Mouse (Mus musculus): ENCODE measurements around the gene Cd2. TPM values are rescaled to one million over a fixed set of nuclear protein-coding genes. Genes with fewer than 3 reads are reported as not detected.

Gene Cd2
- polyA plus RNA-seq, 1 experiment from 2014 or later: not detected

- Histone ChIP-seq H3K27me3 (no peaks in the 10 kb centered on the region), H3K9me3 (no peaks in the 10 kb centered on the region), H3K9ac (no peak overlapping the region), H3K27ac (no peak overlapping the region), H3K36me3 (no peaks in the 10 kb centered on the region), H3K4me2 (no peak overlapping the region), H3K4me3 (no peak overlapping the region), H3K4me1 (peaks cover 12% of the 10 kb centered on the region)
- no peak for ATAC-seq (ENCODE audit: insufficient number of reproducible peaks, low FRiP score, low TSS enrichment, low read depth)
- WGBS: 42% methylated on average over 15 of the region's 15 CpGs
Measured at GRCm38 (mm10) chr3:101236261-101236660, 51.5 kb downstream of the Cd2 start.

DNA sequence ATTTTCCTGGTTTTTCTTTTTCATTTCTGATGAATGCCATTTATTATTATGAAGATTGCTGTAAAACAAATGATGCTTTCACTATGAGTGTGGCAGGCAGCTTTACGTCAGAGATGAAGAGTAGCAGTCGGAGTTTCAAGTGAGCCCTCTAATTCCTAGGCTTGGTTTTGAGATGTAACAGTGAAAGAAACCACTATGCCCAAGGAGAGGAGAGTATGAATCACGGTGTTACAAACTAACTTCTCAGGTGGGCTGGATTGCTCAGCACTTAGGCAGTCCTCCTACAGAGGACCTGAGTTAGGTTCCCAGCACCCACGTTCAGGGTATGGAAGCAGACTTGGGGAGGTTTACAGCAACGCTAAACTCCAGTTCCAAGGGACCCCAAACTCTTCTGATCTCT lies 52.4 kb downstream of the Cd2 start:
- no peak overlapping the region for H3K4me3 ChIP-seq
- WGBS: 88% methylated on average over 5 of the region's 5 CpGs
- no peaks in the 10 kb centered on the region for H3K36me3 ChIP-seq

DNA sequence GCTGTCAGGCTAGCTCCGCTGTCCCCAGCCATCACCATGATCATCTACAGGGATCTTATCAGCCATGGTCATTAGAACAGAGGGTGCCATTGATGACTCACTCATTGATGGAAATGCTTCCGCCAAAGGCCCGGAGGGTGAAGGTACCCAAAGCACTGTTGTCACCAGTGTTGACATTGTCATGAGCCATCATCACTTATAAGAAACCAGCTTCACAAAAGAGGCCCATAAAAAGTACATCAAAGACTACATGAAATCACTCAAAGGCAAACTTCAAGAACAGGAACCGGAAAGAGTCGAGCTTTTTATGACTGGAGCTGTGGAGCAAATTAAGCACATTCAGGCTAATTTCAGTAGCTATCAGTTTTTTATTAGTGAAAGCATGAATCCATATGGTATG lies 54.3 kb downstream of the Cd2 start:
- H3K36me3 ChIP-seq: no peaks in the 10 kb centered on the region
- no peak overlapping the region for H3K4me3 ChIP-seq
- H3K9ac ChIP-seq: no peak overlapping the region
- WGBS: 58% methylated on average over 5 of the region's 5 CpGs
- H3K27ac ChIP-seq: no peak overlapping the region
- H3K9me3 ChIP-seq: no peaks in the 10 kb centered on the region
- H3K4me1 ChIP-seq: peaks cover 6% of the 10 kb centered on the region
- no peak overlapping the region for H3K4me2 ChIP-seq
- no peaks in the 10 kb centered on the region for H3K27me3 ChIP-seq
- no peak for ATAC-seq (ENCODE audit: insufficient number of reproducible peaks, low FRiP score, low TSS enrichment, low read depth)

More for the DNA sequence above, 52.4 kb downstream of the Cd2 start:
- no peak overlapping the region for H3K27ac ChIP-seq
- no peak overlapping the region for H3K4me2 ChIP-seq
- peaks cover 12% of the 10 kb centered on the region for H3K4me1 ChIP-seq
- H3K9ac ChIP-seq: no peak overlapping the region
- no peaks in the 10 kb centered on the region for H3K9me3 ChIP-seq
- no peaks in the 10 kb centered on the region for H3K27me3 ChIP-seq
- ATAC-seq (ENCODE audit: insufficient number of reproducible peaks, low FRiP score, low TSS enrichment, low read depth): no peak

DNA sequence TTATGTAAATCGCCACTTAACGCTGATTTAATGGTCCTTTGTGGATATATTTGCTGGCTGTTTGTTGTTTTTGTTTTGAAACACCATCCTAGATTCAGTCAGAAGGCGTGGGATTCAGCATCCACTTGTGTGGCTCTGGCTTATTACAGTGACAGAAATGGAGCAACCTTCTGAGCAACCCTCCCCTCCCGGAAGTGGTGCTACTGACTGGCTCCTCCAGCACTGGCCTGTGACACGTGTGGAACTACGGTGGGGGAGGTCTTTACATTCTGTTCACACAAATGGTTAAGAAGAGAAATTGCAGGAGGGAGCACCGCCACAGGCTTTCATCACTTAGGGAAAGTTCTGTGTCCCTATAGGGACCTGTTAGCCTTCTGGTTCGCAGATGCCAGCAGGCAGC lies 55.2 kb downstream of the Cd2 start:
- Histone ChIP-seq H3K4me2 (no peak overlapping the region), H3K4me3 (no peak overlapping the region)

GRCm38 (mm10) chr3:101230201-101230600 lies 57.5 kb downstream of the Cd2 start:
- Histone ChIP-seq H3K9me3 (no peaks in the 10 kb centered on the region), H3K4me2 (no peak overlapping the region), H3K27ac (no peak overlapping the region), H3K4me1 (no peaks in the 10 kb centered on the region), H3K9ac (no peak overlapping the region), H3K27me3 (no peaks in the 10 kb centered on the region), H3K4me3 (no peak overlapping the region), H3K36me3 (no peaks in the 10 kb centered on the region)
- 76% methylated on average over 9 of the region's 9 CpGs for WGBS
- no peak for ATAC-seq (ENCODE audit: insufficient number of reproducible peaks, low FRiP score, low TSS enrichment, low read depth)

More for the DNA sequence above, 55.2 kb downstream of the Cd2 start:
- H3K27ac ChIP-seq: no peak overlapping the region
- H3K36me3 ChIP-seq: no peaks in the 10 kb centered on the region
- ATAC-seq (ENCODE audit: insufficient number of reproducible peaks, low FRiP score, low TSS enrichment, low read depth): no peak
- H3K27me3 ChIP-seq: no peaks in the 10 kb centered on the region
- 44% methylated on average over 8 of the region's 8 CpGs for WGBS
- no peak overlapping the region for H3K9ac ChIP-seq
- no peaks in the 10 kb centered on the region for H3K9me3 ChIP-seq
- H3K4me1 ChIP-seq: peaks cover 4% of the 10 kb centered on the region

DNA sequence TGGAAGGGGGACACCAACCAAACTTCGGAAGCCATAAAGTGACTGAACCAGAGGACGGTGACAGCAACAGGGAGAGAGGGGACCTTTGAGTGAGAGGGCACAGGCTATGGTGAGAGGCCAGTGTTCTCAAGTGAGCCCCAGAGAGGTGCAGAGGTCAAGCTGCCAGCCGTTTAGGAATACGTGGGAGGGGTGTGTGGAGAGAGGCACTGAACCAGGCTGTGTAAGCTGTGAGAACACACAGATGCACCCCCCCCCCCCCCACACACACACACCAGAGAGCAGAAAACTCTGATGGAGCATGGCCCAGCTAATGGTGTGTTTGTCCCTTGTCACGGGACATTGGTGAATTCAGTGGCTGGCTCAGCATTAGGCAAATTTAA lies 58.2 kb downstream of the Cd2 start:
- no peaks in the 10 kb centered on the region for H3K4me1 ChIP-seq
- H3K36me3 ChIP-seq: no peaks in the 10 kb centered on the region
- no peak overlapping the region for H3K4me2 ChIP-seq
- H3K27me3 ChIP-seq: no peaks in the 10 kb centered on the region
- ATAC-seq (ENCODE audit: insufficient number of reproducible peaks, low FRiP score, low TSS enrichment, low read depth): no peak
- no peak overlapping the region for H3K4me3 ChIP-seq
- H3K27ac ChIP-seq: no peak overlapping the region
- H3K9ac ChIP-seq: no peak overlapping the region
- 55% methylated on average over 5 of the region's 5 CpGs for WGBS
- H3K9me3 ChIP-seq: no peaks in the 10 kb centered on the region

- Histone ChIP-seq H3K4me1 (no peaks in the 10 kb centered on the region), H3K9ac (no peak overlapping the region), H3K4me3 (no peak overlapping the region), H3K27ac (no peak overlapping the region), H3K36me3 (no peaks in the 10 kb centered on the region), H3K9me3 (no peaks in the 10 kb centered on the region), H3K4me2 (no peak overlapping the region), H3K27me3 (no peaks in the 10 kb centered on the region)
- ATAC-seq (ENCODE audit: insufficient number of reproducible peaks, low FRiP score, low TSS enrichment, low read depth): no peak
- 84% methylated on average over 13 of the region's 13 CpGs for WGBS
Measured at GRCm38 (mm10) chr3:101228868-101229550, 58.7 kb downstream of the Cd2 start.

DNA sequence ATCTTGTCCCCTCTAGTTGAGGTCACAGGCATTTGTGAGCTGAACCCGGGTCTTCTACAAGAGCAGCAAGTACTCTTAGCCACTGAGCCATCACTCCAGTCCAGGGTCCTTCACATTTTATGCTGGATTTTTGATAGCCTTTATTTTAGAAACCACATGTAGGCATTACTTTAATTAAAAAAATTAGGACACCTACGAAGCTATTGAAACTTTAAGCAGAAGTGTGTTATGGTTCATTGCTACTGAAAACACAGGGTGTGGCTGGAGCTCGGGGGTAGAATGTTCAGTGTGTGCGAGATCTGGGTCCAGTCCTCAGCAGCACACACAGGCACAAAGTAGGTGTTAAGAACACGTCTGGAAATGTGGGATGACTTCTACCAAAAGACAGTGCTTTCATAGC lies 59.7 kb downstream of the Cd2 start:
- no peak overlapping the region for H3K4me2 ChIP-seq
- H3K27ac ChIP-seq: no peak overlapping the region
- H3K36me3 ChIP-seq: no peaks in the 10 kb centered on the region
- H3K9ac ChIP-seq: no peak overlapping the region
- no peaks in the 10 kb centered on the region for H3K4me1 ChIP-seq
- no peak for ATAC-seq (ENCODE audit: insufficient number of reproducible peaks, low FRiP score, low TSS enrichment, low read depth)
- H3K9me3 ChIP-seq: no peaks in the 10 kb centered on the region
- WGBS: 78% methylated on average over 5 of the region's 5 CpGs
- H3K27me3 ChIP-seq: no peaks in the 10 kb centered on the region
- no peak overlapping the region for H3K4me3 ChIP-seq

Other genes with a start within 250 kb of the Cd2 start
- 7.8 and 8.2 TPM in 2 replicates for gene Ptgfrn, start 177.7 kb downstream of the Cd2 start, polyA plus RNA-seq (2015; fragmentation: Nextera tagmentation; extraction: Ambion mirVana)
- gene Igsf3, start 89.1 kb upstream of the Cd2 start, polyA plus RNA-seq (2015; fragmentation: Nextera tagmentation; extraction: Ambion mirVana): 52.6 and 54.8 TPM in 2 replicates

All from limb, embryonic 15.5 days (tissue).